Mouse (Mus musculus): ENCODE results near the gene Gm10053. TPM values are rescaled to one million over a fixed set of nuclear protein-coding genes. Genes with fewer than 3 reads are reported as not detected.

Gm10053 gene
- polyA plus RNA-seq, 1 experiment from 2014 or later: 300 TPM

DNA sequence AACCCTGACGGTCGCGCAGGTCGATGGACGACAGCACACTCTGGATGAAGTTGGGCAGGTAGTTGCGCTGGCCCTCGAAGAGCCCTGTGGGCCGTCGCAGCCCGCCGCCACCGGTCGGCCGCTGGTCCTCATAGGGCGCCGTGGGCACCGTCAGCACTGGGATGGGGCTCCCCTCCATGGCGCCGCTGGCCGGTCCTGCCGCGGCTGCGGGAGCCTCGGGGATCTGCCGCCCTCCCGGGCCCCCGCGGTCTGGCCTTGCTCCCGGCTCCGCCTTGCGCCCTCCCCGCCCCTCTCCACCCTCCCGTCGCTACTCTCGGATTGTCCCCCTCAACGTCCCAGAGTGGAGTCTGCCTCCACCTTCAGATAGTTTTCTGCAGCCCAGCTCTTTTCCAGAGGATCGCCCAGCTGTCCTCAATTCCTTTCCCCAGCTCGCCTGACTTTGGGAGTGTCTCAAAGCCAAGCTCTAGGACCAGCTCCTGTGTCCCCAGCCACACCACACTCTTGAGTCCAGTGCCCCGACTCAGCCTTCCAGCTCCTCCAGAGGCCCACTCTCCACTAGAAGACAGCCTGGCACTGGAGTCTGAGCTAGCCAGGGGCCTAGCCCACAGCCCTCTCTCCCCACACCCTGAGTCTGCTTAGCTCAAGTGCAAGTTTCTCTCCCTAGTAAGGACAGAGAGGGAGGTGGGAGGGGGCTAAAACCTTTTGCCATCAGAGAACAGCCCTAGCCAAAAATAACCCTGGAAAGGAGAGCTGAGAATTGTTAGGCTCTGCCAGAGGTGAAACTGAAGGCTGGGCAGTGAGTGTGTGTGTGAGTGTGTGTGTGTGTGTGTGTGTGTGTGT is 13.7 kb upstream of the Gm10053 start, which contains the start of gene Pgm5:
Pgm5 (minus strand) TSS at position 244 of the 840 bp plus-strand sequence.
- peak within 1 kb of the TSS; percentile 68 for H3K9ac ChIP-seq (ENCODE audit: low read length)
- no peaks in the 10 kb centered on the region for H3K36me3 ChIP-seq (ENCODE audit: control insufficient read depth, insufficient read depth, low read length)
- peaks cover 4% of the 10 kb centered on the region; the same call in 1 of the 2 replicates for H3K4me1 ChIP-seq (replicated peaks; ENCODE audit: control insufficient read depth, insufficient read depth, low read length)
- 0 out of 2 replicates have a peak, but pooled peaks cover 4% of the 10 kb centered on the region for H3K27me3 ChIP-seq (replicated peaks; ENCODE audit: control insufficient read depth, insufficient read depth, low read length)
- ATAC-seq (replicated peaks; ENCODE audit: low FRiP score, low TSS enrichment, low read depth) (peak; percentile 81), DNase-seq (ENCODE audit: low spot score) (peak; percentile 69)
- H3K9me3 ChIP-seq (ENCODE audit: control insufficient read depth, low read length): no peaks in the 10 kb centered on the region
- peak within 1 kb of the TSS; percentile 63 for H3K4me2 ChIP-seq (ENCODE audit: low read length)
- peak within 1 kb of the TSS; percentile 64 for H3K4me3 ChIP-seq (ENCODE audit: low read depth, low read length)
- under 1% methylated on average over 33 of the region's 39 CpGs for WGBS
- H3K27ac ChIP-seq (ENCODE audit: low read depth): peak within 1 kb of the TSS; percentile 74

DNA sequence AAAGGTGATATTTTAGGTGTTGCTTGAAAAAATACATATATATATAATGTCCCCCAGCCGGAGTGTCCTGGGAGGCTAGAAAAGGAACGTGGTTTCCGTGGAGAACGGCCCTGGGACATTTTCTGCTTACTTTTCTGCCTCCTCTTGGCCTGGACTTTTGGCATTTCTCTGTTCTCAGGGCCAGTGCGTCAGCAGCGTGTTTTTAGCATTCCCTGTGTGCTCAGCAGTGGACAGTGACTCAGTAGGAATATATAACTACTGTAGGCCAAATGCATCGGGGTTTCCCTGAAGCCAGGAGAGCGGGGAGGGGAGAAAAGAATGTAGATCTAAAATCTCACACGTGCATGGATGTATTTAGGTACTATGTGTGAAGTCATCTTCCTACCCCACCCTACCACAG is 10.1 kb upstream of the Gm10053 start:
- Histone ChIP-seq H3K36me3 (ENCODE audit: control insufficient read depth, insufficient read depth, low read length) (no peaks in the 10 kb centered on the region), H3K27me3 (replicated peaks; ENCODE audit: control insufficient read depth, insufficient read depth, low read length) (0 out of 2 replicates have a peak, but pooled peaks cover 4% of the 10 kb centered on the region), H3K9ac (ENCODE audit: low read length) (no peak overlapping the region), H3K4me3 (ENCODE audit: low read depth, low read length) (no peak overlapping the region), H3K4me1 (replicated peaks; ENCODE audit: control insufficient read depth, insufficient read depth, low read length) (peaks cover 7% of the 10 kb centered on the region), H3K4me2 (ENCODE audit: low read length) (no peak overlapping the region), H3K9me3 (ENCODE audit: control insufficient read depth, low read length) (no peaks in the 10 kb centered on the region), H3K27ac (ENCODE audit: low read depth) (no peak overlapping the region)
- no peak for ATAC-seq (replicated peaks; ENCODE audit: low FRiP score, low TSS enrichment, low read depth)
- DNase-seq (ENCODE audit: low spot score): no peak
- WGBS: 85% methylated on average over 9 of the region's 9 CpGs

DNA sequence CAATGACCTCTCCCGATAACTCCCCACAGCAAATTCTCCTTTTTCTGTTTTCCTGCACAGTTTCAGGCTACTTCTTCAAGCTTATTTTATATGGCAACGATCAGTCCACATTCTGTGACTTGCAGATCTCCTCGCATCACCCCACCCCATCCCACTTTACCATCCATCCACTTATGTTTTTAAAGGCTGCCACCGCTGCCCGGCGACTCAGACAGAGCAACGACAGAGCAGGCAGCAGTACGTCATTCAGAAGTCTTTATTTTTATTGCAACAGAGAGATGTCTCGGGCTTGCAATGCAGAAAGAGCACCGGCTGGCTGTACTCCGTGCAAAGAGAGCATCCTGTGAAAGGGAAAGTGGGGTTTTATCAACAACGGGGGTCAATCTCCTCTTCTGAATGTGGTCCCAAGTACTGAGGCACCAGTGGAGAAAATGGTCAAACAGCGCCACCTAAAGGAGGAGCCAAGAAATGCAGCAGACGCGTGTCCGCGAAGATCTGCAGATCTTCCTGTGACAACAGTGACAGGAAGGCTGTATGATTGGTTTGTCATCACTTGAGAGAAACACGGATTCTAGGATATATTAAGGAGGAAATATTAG is 4.3 kb upstream of the Gm10053 start:
- ATAC-seq (replicated peaks; ENCODE audit: low FRiP score, low TSS enrichment, low read depth): peak; percentile 36; the same call in 1 of the 2 replicates
- Histone ChIP-seq H3K36me3 (ENCODE audit: control insufficient read depth, insufficient read depth, low read length) (no peaks in the 10 kb centered on the region), H3K4me3 (ENCODE audit: low read depth, low read length) (peak overlapping the region; percentile 29; the same call in 1 of the 2 replicates), H3K9me3 (ENCODE audit: control insufficient read depth, low read length) (no peaks in the 10 kb centered on the region), H3K27ac (ENCODE audit: low read depth) (no peak overlapping the region), H3K9ac (ENCODE audit: low read length) (no peak overlapping the region), H3K4me1 (replicated peaks; ENCODE audit: control insufficient read depth, insufficient read depth, low read length) (peaks cover 15% of the 10 kb centered on the region), H3K4me2 (ENCODE audit: low read length) (peak overlapping the region; percentile 52), H3K27me3 (replicated peaks; ENCODE audit: control insufficient read depth, insufficient read depth, low read length) (no peaks in the 10 kb centered on the region; the same call in 1 of the 2 replicates)
- peak; percentile 94 for DNase-seq (ENCODE audit: low spot score)
- WGBS: 13% methylated on average over 18 of the region's 18 CpGs

DNA sequence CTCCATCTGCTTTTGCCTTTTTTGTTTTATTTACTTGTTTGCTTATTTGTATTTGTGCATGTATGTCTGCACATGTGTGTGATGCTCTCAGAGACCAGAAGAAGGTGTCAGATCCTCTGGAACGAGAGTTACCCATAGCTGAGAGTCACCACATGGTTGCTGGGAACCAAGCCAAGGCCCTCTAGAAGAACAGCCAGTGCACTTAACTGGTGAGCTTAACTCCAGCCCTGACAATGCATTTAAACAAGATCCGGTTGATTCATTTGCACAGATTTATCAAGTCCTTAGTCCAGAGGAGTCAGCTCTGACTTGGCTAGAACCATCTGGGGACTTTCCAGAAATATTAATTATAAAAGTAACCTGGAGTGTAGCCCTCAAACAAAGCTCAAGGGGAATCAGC is 1.6 kb upstream of the Gm10053 start:
- Histone ChIP-seq H3K27ac (ENCODE audit: low read depth) (no peak overlapping the region; the same call in 1 of the 2 replicates), H3K4me2 (ENCODE audit: low read length) (no peak overlapping the region), H3K4me1 (replicated peaks; ENCODE audit: control insufficient read depth, insufficient read depth, low read length) (peaks cover 15% of the 10 kb centered on the region), H3K27me3 (replicated peaks; ENCODE audit: control insufficient read depth, insufficient read depth, low read length) (no peaks in the 10 kb centered on the region; the same call in 1 of the 2 replicates), H3K4me3 (ENCODE audit: low read depth, low read length) (no peak overlapping the region), H3K36me3 (ENCODE audit: control insufficient read depth, insufficient read depth, low read length) (no peaks in the 10 kb centered on the region), H3K9me3 (ENCODE audit: control insufficient read depth, low read length) (no peaks in the 10 kb centered on the region), H3K9ac (ENCODE audit: low read length) (no peak overlapping the region)
- ATAC-seq (replicated peaks; ENCODE audit: low FRiP score, low TSS enrichment, low read depth) (no peak; the same call in 1 of the 2 replicates), DNase-seq (ENCODE audit: low spot score) (no peak)
- WGBS: 33% methylated on average over 2 of the region's 2 CpGs

DNA sequence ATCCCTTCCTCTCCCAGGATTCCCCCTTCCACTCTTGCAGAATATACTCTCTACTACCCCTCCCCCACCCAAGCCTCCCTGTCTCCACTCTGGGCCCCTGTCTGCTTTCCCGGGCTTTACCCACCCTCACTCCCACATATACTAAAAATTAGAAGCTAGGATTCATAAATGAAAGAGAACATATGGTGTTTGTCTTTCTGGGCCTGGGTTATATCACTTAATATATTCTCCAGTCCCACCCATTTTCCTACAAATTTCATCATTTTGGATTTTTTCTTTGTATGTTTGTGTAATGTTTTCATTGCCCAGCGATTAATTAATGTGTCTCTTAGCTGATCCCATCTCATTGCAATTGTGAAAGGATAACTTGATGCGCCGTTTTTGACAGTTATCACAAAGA is 5.8 kb downstream of the Gm10053 start:
- Histone ChIP-seq H3K4me1 (replicated peaks; ENCODE audit: control insufficient read depth, insufficient read depth, low read length) (peaks cover 5% of the 10 kb centered on the region), H3K4me2 (ENCODE audit: low read length) (no peak overlapping the region), H3K9me3 (ENCODE audit: control insufficient read depth, low read length) (no peaks in the 10 kb centered on the region), H3K27me3 (replicated peaks; ENCODE audit: control insufficient read depth, insufficient read depth, low read length) (no peaks in the 10 kb centered on the region), H3K27ac (ENCODE audit: low read depth) (no peak overlapping the region), H3K36me3 (ENCODE audit: control insufficient read depth, insufficient read depth, low read length) (no peaks in the 10 kb centered on the region), H3K9ac (ENCODE audit: low read length) (no peak overlapping the region), H3K4me3 (ENCODE audit: low read depth, low read length) (no peak overlapping the region)
- DNase-seq (ENCODE audit: low spot score) (no peak), ATAC-seq (replicated peaks; ENCODE audit: low FRiP score, low TSS enrichment, low read depth) (no peak)
- WGBS: 39% methylated on average over 4 of the region's 4 CpGs

DNA sequence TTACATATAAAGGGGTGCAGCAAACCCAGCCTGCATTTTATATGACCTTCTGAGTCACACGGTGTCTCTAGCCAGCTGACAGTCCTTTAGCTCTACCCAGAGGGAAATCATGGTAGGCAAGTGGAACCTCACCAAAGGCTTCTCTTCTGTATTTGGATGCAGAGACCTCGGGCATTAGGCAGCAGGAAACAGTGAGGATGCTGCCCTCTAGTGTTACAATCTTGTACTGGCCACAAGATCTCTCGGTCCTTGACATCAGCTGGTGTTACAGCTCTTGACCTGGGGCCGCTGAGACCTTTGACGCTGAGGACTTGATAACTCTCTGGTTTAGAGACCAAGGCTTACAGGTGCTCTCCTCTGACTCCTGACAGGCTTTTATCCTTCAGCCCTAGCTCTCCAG is 10.0 kb downstream of the Gm10053 start:
- Histone ChIP-seq H3K27me3 (replicated peaks; ENCODE audit: control insufficient read depth, insufficient read depth, low read length) (no peaks in the 10 kb centered on the region), H3K4me1 (replicated peaks; ENCODE audit: control insufficient read depth, insufficient read depth, low read length) (peaks cover 5% of the 10 kb centered on the region), H3K9ac (ENCODE audit: low read length) (no peak overlapping the region), H3K4me3 (ENCODE audit: low read depth, low read length) (no peak overlapping the region), H3K36me3 (ENCODE audit: control insufficient read depth, insufficient read depth, low read length) (no peaks in the 10 kb centered on the region), H3K9me3 (ENCODE audit: control insufficient read depth, low read length) (no peaks in the 10 kb centered on the region), H3K27ac (ENCODE audit: low read depth) (no peak overlapping the region), H3K4me2 (ENCODE audit: low read length) (no peak overlapping the region)
- DNase-seq (ENCODE audit: low spot score) (peak; percentile 78), ATAC-seq (replicated peaks; ENCODE audit: low FRiP score, low TSS enrichment, low read depth) (no peak)
- 7% methylated on average over 5 of the region's 5 CpGs for WGBS

DNA sequence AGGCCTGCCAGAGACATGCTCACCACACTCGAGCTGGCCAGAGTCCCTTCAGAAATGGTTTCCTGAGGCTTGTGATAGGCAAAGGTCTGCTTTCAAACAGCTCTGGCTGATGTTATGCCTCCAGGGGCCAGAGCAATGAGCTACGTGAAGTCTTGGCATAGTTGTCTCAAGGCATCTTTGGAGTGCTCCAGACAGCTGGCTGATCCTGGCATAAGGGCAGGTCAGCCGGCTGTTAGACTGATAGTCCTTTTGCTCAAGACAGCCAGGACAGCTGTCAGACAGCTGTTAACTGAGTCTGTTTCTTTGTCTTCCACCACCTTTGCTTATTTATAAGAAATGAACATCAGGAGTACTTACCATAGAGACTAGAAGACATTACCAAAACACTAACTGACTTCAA is 11.4 kb downstream of the Gm10053 start:
- DNase-seq (ENCODE audit: low spot score) (no peak), ATAC-seq (replicated peaks; ENCODE audit: low FRiP score, low TSS enrichment, low read depth) (no peak)
- no peaks in the 10 kb centered on the region; the same call in 1 of the 2 replicates for H3K4me1 ChIP-seq (replicated peaks; ENCODE audit: control insufficient read depth, insufficient read depth, low read length)
- H3K27me3 ChIP-seq (replicated peaks; ENCODE audit: control insufficient read depth, insufficient read depth, low read length): no peaks in the 10 kb centered on the region
- no peaks in the 10 kb centered on the region for H3K36me3 ChIP-seq (ENCODE audit: control insufficient read depth, insufficient read depth, low read length)
- H3K4me3 ChIP-seq (ENCODE audit: low read depth, low read length): no peak overlapping the region
- no peak overlapping the region for H3K4me2 ChIP-seq (ENCODE audit: low read length)
- no peak overlapping the region for H3K9ac ChIP-seq (ENCODE audit: low read length)
- no peak overlapping the region for H3K27ac ChIP-seq (ENCODE audit: low read depth)
- no peaks in the 10 kb centered on the region for H3K9me3 ChIP-seq (ENCODE audit: control insufficient read depth, low read length)
- WGBS: 74% methylated on average over 3 of the region's 3 CpGs

DNA sequence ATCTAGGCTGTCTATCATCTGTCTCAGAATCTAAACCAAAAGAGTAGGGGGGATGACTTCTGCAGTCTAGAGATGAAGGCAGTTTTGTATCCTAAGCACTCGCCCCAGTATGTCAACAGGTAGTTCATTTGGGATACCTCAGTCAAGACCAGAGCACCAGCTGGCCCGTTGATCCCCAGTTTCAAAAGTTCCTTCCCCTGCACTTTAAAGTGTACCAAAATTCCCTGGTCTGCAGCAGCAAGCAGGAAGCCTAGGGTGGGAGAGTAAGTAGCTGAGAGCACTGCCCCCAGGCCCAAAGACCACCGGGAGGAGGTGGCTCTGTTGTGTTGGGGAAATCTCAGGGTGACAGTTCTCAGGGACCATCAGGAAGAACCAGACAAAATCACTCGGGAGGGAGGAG is 21.1 kb downstream of the Gm10053 start:
- ATAC-seq (replicated peaks; ENCODE audit: low FRiP score, low TSS enrichment, low read depth) (no peak), DNase-seq (ENCODE audit: low spot score) (no peak)
- WGBS: 17% methylated on average over 4 of the region's 4 CpGs
- Histone ChIP-seq H3K4me2 (ENCODE audit: low read length) (no peak overlapping the region), H3K4me3 (ENCODE audit: low read depth, low read length) (no peak overlapping the region), H3K9me3 (ENCODE audit: control insufficient read depth, low read length) (no peaks in the 10 kb centered on the region), H3K4me1 (replicated peaks; ENCODE audit: control insufficient read depth, insufficient read depth, low read length) (peaks cover 12% of the 10 kb centered on the region), H3K36me3 (ENCODE audit: control insufficient read depth, insufficient read depth, low read length) (no peaks in the 10 kb centered on the region), H3K27ac (ENCODE audit: low read depth) (no peak overlapping the region), H3K27me3 (replicated peaks; ENCODE audit: control insufficient read depth, insufficient read depth, low read length) (peaks cover 65% of the 10 kb centered on the region), H3K9ac (ENCODE audit: low read length) (no peak overlapping the region)

All from intestine, embryonic 14.5 days (tissue).